Mouse (Mus musculus) embryo, embryonic 11.5 days (tissue): ENCODE measurements around the gene Trappc11.

Source experiments
- DNase-seq: peaks from one replicate; pipeline ENCODE4 v3.0.0-alpha.2; 2012; ENCODE audit warnings: low read depth, low spot score

Trappc11 gene

GRCm38 (mm10) chr8:47533344-47534125 lies at the start of gene Trappc11, which contains the start of gene Rwdd4a:
Gene Trappc11, minus strand, starts transcription at chr8:47533470.
Gene Rwdd4a, plus strand, starts transcription at chr8:47533664.
- peak; percentile 92 for DNase-seq

GRCm38 (mm10) chr8:47581454-47581853 lies 48.2 kb upstream of the Trappc11 start:
- DNase-seq = no peak

- no peak for DNase-seq
Measured at GRCm38 (mm10) chr8:47573482-47573881, 40.2 kb upstream of the Trappc11 start.

- DNase-seq = no peak
Measured at GRCm38 (mm10) chr8:47570161-47570560, 36.9 kb upstream of the Trappc11 start.

- no peak for DNase-seq
Measured at GRCm38 (mm10) chr8:47568098-47568497, 34.8 kb upstream of the Trappc11 start.

- no peak for DNase-seq
Measured at GRCm38 (mm10) chr8:47566551-47566950, 33.3 kb upstream of the Trappc11 start.

- DNase-seq = no peak
Measured at GRCm38 (mm10) chr8:47560801-47561200, 27.5 kb upstream of the Trappc11 start.

GRCm38 (mm10) chr8:47558274-47558673 lies 25.0 kb upstream of the Trappc11 start:
- no peak for DNase-seq

- no peak for DNase-seq
Measured at GRCm38 (mm10) chr8:47556446-47556845, 23.2 kb upstream of the Trappc11 start.

- no peak for DNase-seq
Measured at GRCm38 (mm10) chr8:47553613-47554012, 20.3 kb upstream of the Trappc11 start.

- DNase-seq = no peak
Measured at GRCm38 (mm10) chr8:47547102-47547501, 13.8 kb upstream of the Trappc11 start.

- no peak for DNase-seq
Measured at GRCm38 (mm10) chr8:47544094-47544493, 10.8 kb upstream of the Trappc11 start.

- no peak for DNase-seq
Measured at GRCm38 (mm10) chr8:47542746-47543145, 9.5 kb upstream of the Trappc11 start.

GRCm38 (mm10) chr8:47538323-47538722 lies 5.1 kb upstream of the Trappc11 start:
- no peak for DNase-seq

GRCm38 (mm10) chr8:47528094-47528493 lies 5.2 kb downstream of the Trappc11 start:
- no peak for DNase-seq

GRCm38 (mm10) chr8:47513601-47514000 lies 19.7 kb downstream of the Trappc11 start:
- DNase-seq = no peak

GRCm38 (mm10) chr8:47510930-47511329 lies 22.3 kb downstream of the Trappc11 start:
- DNase-seq = no peak

GRCm38 (mm10) chr8:47505431-47505830 lies 27.8 kb downstream of the Trappc11 start:
- no peak for DNase-seq

- no peak for DNase-seq
Measured at GRCm38 (mm10) chr8:47502546-47502945, 30.7 kb downstream of the Trappc11 start.

- no peak for DNase-seq
Measured at GRCm38 (mm10) chr8:47501994-47502393, 31.3 kb downstream of the Trappc11 start.

GRCm38 (mm10) chr8:47495428-47495827 lies 37.8 kb downstream of the Trappc11 start:
- no peak for DNase-seq

- no peak for DNase-seq
Measured at GRCm38 (mm10) chr8:47494602-47495153, 38.6 kb downstream of the Trappc11 start.

GRCm38 (mm10) chr8:47493106-47493505 lies 40.2 kb downstream of the Trappc11 start:
- no peak for DNase-seq
